Mouse (Mus musculus): ENCODE data around the gene Cdca5. TPM values are rescaled to one million over a fixed set of nuclear protein-coding genes. Genes with fewer than 3 reads are reported as not detected.

Gene Cdca5
- polyA plus RNA-seq, 1 experiment from 2014 or later = 34.2 TPM

GRCm38 (mm10) chr19:6116113-6116850 lies 31.5 kb downstream of the Cdca5 start:
- H3K9ac ChIP-seq = peak overlapping the region; percentile 92
- H3K4me1 ChIP-seq (replicated peaks) = peaks cover 32% of the 10 kb centered on the region
- 85% methylated on average over 15 of the region's 15 CpGs for WGBS (ENCODE audit: insufficient replicate concordance)
- no peaks in the 10 kb centered on the region for H3K9me3 ChIP-seq (replicated peaks)
- no peak for ATAC-seq (ENCODE audit: low read depth)
- H3K36me3 ChIP-seq = peaks cover 46% of the 10 kb centered on the region
- H3K27ac ChIP-seq = no peak overlapping the region
- H3K4me2 ChIP-seq = peak overlapping the region; percentile 99
- H3K27me3 ChIP-seq = no peaks in the 10 kb centered on the region
- no peak for DNase-seq
- H3K4me3 ChIP-seq (replicated peaks) = peak overlapping the region; percentile 88

GRCm38 (mm10) chr19:6117346-6117985 lies 32.7 kb downstream of the Cdca5 start:
- Histone ChIP-seq H3K27me3 (no peaks in the 10 kb centered on the region), H3K27ac (peak overlapping the region; percentile 98), H3K4me3 (replicated peaks) (peak overlapping the region; percentile 88), H3K4me1 (replicated peaks) (peaks cover 32% of the 10 kb centered on the region), H3K9ac (peak overlapping the region; percentile 92), H3K9me3 (replicated peaks) (no peaks in the 10 kb centered on the region), H3K36me3 (peaks cover 54% of the 10 kb centered on the region), H3K4me2 (peak overlapping the region; percentile 99)
- WGBS (ENCODE audit: insufficient replicate concordance) = 1% methylated on average over 32 of the region's 32 CpGs
- ATAC-seq (ENCODE audit: low read depth) (no peak), DNase-seq (no peak)

- no peaks in the 10 kb centered on the region for H3K27me3 ChIP-seq
- DNase-seq (peak; percentile 83), ATAC-seq (ENCODE audit: low read depth) (peak; percentile 82)
- peak within 1 kb of the TSS; percentile 99 for H3K4me2 ChIP-seq
- WGBS (ENCODE audit: insufficient replicate concordance) = under 1% methylated on average over 77 of the region's 77 CpGs
- peak within 1 kb of the TSS; percentile 92 for H3K9ac ChIP-seq
- peaks cover 55% of the 10 kb centered on the region for H3K36me3 ChIP-seq
- peak within 1 kb of the TSS; percentile 98 for H3K27ac ChIP-seq
- H3K4me1 ChIP-seq (replicated peaks) = peaks cover 36% of the 10 kb centered on the region
- H3K4me3 ChIP-seq (replicated peaks) = peak within 1 kb of the TSS; percentile 88
- H3K9me3 ChIP-seq (replicated peaks) = no peaks in the 10 kb centered on the region
Measured at GRCm38 (mm10) chr19:6117986-6118676, 33.3 kb downstream of the Cdca5 start, which contains the start of gene Sac3d1. Sac3d1 (minus strand) TSS chr19:6118650.

GRCm38 (mm10) chr19:6118677-6119185 lies 33.9 kb downstream of the Cdca5 start:
- ATAC-seq (ENCODE audit: low read depth) = no peak
- Histone ChIP-seq H3K9ac (peak overlapping the region; percentile 55), H3K4me1 (replicated peaks) (peaks cover 39% of the 10 kb centered on the region), H3K4me2 (peak overlapping the region; percentile 99), H3K36me3 (peaks cover 60% of the 10 kb centered on the region), H3K4me3 (replicated peaks) (peak overlapping the region; percentile 88), H3K27me3 (no peaks in the 10 kb centered on the region), H3K9me3 (replicated peaks) (no peaks in the 10 kb centered on the region), H3K27ac (peak overlapping the region; percentile 56)
- DNase-seq = no peak
- WGBS (ENCODE audit: insufficient replicate concordance) = 9% methylated on average over 8 of the region's 8 CpGs

- Histone ChIP-seq H3K4me1 (replicated peaks) (peaks cover 40% of the 10 kb centered on the region), H3K9ac (0 out of 2 replicates have a peak overlapping the region, but pooled peaks have one; percentile 7), H3K27ac (peak overlapping the region; percentile 49), H3K4me3 (replicated peaks) (peak overlapping the region; percentile 16), H3K9me3 (replicated peaks) (no peaks in the 10 kb centered on the region), H3K36me3 (peaks cover 37% of the 10 kb centered on the region), H3K4me2 (peak overlapping the region; percentile 45), H3K27me3 (no peaks in the 10 kb centered on the region)
- ATAC-seq (ENCODE audit: low read depth) (no peak), DNase-seq (no peak)
- 57% methylated on average over 19 of the region's 19 CpGs for WGBS (ENCODE audit: insufficient replicate concordance)
Measured at GRCm38 (mm10) chr19:6121761-6122160, 37.0 kb downstream of the Cdca5 start.

- Histone ChIP-seq H3K27ac (no peak overlapping the region; the same call in 1 of the 2 replicates), H3K4me3 (replicated peaks) (no peak overlapping the region), H3K9ac (no peak overlapping the region), H3K4me2 (no peak overlapping the region), H3K27me3 (no peaks in the 10 kb centered on the region), H3K36me3 (peaks cover 37% of the 10 kb centered on the region), H3K9me3 (replicated peaks) (no peaks in the 10 kb centered on the region), H3K4me1 (replicated peaks) (peaks cover 36% of the 10 kb centered on the region)
- WGBS (ENCODE audit: insufficient replicate concordance) = 80% methylated on average over 8 of the region's 8 CpGs
- no peak for DNase-seq
- no peak for ATAC-seq (ENCODE audit: low read depth)
Measured at GRCm38 (mm10) chr19:6123330-6123729, 38.5 kb downstream of the Cdca5 start.

GRCm38 (mm10) chr19:6124898-6125297 lies 40.1 kb downstream of the Cdca5 start:
- no peak overlapping the region for H3K4me2 ChIP-seq
- ATAC-seq (ENCODE audit: low read depth) (no peak), DNase-seq (no peak)
- H3K4me3 ChIP-seq (replicated peaks) = no peak overlapping the region
- H3K9ac ChIP-seq = no peak overlapping the region
- H3K36me3 ChIP-seq = peaks cover 33% of the 10 kb centered on the region
- WGBS (ENCODE audit: insufficient replicate concordance) = 64% methylated on average over 2 of the region's 2 CpGs
- H3K9me3 ChIP-seq (replicated peaks) = no peaks in the 10 kb centered on the region
- H3K27me3 ChIP-seq = no peaks in the 10 kb centered on the region
- peaks cover 41% of the 10 kb centered on the region for H3K4me1 ChIP-seq (replicated peaks)
- peak overlapping the region; percentile 15; the same call in 1 of the 2 replicates for H3K27ac ChIP-seq

GRCm38 (mm10) chr19:6126289-6126688 lies 41.5 kb downstream of the Cdca5 start:
- Histone ChIP-seq H3K36me3 (peaks cover 19% of the 10 kb centered on the region), H3K27ac (peak overlapping the region; percentile 96), H3K4me1 (replicated peaks) (peaks cover 50% of the 10 kb centered on the region), H3K4me2 (peak overlapping the region; percentile 71), H3K9ac (peak overlapping the region; percentile 61), H3K9me3 (replicated peaks) (no peaks in the 10 kb centered on the region), H3K4me3 (replicated peaks) (peak overlapping the region; percentile 71), H3K27me3 (no peaks in the 10 kb centered on the region)
- DNase-seq (peak; percentile 52), ATAC-seq (ENCODE audit: low read depth) (no peak)
- WGBS (ENCODE audit: insufficient replicate concordance) = 15% methylated on average over 4 of the region's 4 CpGs

- H3K36me3 ChIP-seq = peaks cover 13% of the 10 kb centered on the region
- ATAC-seq (ENCODE audit: low read depth) = no peak
- H3K27ac ChIP-seq = peak overlapping the region; percentile 96
- no peaks in the 10 kb centered on the region for H3K9me3 ChIP-seq (replicated peaks)
- no peak for DNase-seq
- H3K4me3 ChIP-seq (replicated peaks) = peak overlapping the region; percentile 71
- peak overlapping the region; percentile 71 for H3K4me2 ChIP-seq
- peak overlapping the region; percentile 82 for H3K9ac ChIP-seq
- peaks cover 57% of the 10 kb centered on the region for H3K4me1 ChIP-seq (replicated peaks)
- H3K27me3 ChIP-seq = no peaks in the 10 kb centered on the region
- 60% methylated on average over 10 of the region's 10 CpGs for WGBS (ENCODE audit: insufficient replicate concordance)
Measured at GRCm38 (mm10) chr19:6126789-6127580, 42.2 kb downstream of the Cdca5 start.

GRCm38 (mm10) chr19:6127760-6128341 lies 43.1 kb downstream of the Cdca5 start, which contains the start of gene Snx15:
Snx15 (minus strand) TSS chr19:6128304.
- peak within 1 kb of the TSS; percentile 82 for H3K9ac ChIP-seq
- WGBS (ENCODE audit: insufficient replicate concordance) = under 1% methylated on average over 32 of the region's 32 CpGs
- peak within 1 kb of the TSS; percentile 96 for H3K27ac ChIP-seq
- peak within 1 kb of the TSS; percentile 71 for H3K4me3 ChIP-seq (replicated peaks)
- no peaks in the 10 kb centered on the region for H3K9me3 ChIP-seq (replicated peaks)
- H3K4me1 ChIP-seq (replicated peaks) = peaks cover 62% of the 10 kb centered on the region
- H3K36me3 ChIP-seq = peaks cover 10% of the 10 kb centered on the region
- DNase-seq (peak; percentile 95), ATAC-seq (ENCODE audit: low read depth) (peak; percentile 82)
- peak within 1 kb of the TSS; percentile 71 for H3K4me2 ChIP-seq
- H3K27me3 ChIP-seq = no peaks in the 10 kb centered on the region
